Mouse (Mus musculus): ENCODE measurements around the gene Cyb561d2.
A peak's percentile ranks its signal among the peaks of the same experiment; 100 is the strongest.

The Cyb561d2 gene

DNA sequence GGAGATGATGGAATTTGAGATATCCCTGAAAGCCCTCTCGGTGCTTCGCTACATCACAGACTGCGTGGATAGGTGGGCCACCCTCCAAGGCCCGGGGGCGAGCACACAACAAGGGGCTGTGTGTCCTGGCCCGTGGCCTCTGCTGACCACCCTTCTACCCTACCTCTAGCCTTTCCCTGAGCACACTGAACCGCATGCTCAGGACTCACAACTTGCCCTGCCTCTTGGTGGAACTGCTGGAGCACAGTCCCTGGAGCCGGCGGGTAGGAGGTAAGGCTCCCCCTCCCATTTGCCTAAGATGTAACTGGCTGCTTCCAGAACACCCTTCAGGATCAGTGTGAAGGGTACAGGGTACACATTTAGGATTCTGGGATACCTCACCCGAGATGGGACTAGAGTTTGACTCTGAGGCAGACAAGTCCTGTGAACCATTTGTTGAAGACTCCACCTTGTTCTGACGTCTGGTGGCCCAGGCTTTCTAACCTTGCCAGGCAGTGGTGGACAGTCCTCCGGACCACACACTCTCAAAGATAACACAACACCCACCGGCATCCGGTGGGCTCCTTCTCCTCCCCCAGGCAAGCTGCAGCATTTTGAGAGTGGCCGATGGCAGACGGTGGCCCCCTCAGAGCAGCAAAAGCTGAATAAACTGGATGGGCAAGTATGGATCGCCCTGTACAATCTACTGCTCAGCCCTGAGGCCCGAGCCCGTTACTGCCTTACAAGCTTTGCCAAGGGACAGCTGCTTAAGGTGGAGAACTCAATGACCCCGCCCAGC, 7.5 kb upstream of the Cyb561d2 start:
- no peak for DNase-seq

DNA sequence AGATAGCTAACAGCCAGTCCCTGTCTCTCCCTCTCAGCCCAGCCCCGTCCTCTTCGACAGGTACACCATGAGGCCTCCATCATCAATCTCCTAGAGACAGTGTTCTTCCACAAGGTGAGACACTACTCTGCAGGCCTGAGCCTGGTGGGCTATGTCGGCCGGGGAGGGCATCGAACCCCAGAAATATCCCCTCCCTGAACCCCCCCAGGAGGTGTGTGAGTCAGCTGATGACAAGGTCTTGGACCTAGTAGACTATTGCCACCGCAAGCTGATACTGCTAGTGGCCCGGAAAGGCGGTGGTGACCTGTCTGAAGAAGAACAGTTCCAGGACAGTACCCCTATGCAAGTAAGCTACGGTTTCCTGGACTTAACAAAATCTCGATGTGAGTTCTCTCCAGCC, 6.8 kb upstream of the Cyb561d2 start:
- no peak for DNase-seq

DNA sequence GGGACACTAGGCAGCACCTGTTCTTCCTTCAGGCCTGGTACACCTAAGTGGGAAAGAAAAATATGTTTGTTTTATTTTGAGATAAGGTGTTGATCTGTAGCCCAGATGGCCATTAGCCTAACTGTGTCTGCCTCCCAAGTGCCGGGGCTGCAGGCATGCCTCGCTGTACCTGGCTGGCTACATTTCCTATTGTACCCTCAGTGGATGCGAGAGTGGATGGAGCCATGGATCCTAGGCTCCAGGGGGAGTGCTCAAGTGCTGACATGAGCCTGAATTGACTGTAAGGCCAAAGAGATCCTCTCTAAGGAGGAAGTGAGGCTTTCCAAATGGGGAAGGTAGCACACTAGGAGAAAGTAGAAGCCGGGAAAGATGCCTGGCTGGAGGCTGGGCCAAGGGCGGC, 6.0 kb upstream of the Cyb561d2 start:
- no peak for DNase-seq

DNA sequence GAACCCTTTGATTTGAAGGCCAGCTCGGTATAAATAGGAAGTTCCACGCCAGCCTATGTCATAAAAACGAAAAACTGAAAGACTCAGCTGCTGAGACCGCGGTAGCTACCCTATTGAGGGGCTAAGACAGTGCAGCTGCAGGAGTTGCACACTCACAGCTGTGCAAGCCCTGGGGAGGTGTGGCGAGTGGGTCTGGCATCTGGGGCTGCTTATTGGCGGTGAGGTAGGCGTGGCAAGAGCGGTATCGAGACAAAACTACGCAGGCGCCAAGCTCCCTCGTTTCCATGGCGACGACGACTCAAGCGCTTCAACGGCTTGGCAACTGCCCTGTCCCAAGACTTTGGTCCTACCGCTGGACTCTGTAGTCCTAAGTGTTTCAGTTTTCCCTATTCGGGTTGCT, 5.0 kb upstream of the Cyb561d2 start, which contains the start of gene Zmynd10:
Zmynd10 (plus strand) TSS at position 273 of the 400 bp plus-strand sequence.
- DNase-seq: peak; percentile 80 to 81

DNA sequence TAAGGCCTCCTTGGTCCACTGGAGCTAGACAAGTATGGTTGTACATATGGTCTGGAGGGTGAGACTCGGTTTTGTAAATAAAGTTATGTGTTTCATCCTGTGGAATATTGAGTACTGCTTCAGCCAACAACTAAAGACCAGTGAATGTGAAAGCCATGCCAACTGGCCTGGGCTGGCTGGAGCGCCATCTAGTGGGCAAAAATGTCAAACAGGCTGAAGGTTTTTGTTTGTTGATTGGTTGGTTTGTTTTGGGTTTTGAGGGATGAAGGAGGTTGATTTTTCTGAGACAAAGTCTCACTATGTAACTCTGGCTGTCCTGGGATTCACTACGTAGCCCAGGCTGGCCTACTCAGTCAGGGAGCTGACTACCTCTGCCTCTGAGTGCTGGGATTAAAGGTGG, 3.6 kb upstream of the Cyb561d2 start:
- DNase-seq: peak; percentile 88

DNA sequence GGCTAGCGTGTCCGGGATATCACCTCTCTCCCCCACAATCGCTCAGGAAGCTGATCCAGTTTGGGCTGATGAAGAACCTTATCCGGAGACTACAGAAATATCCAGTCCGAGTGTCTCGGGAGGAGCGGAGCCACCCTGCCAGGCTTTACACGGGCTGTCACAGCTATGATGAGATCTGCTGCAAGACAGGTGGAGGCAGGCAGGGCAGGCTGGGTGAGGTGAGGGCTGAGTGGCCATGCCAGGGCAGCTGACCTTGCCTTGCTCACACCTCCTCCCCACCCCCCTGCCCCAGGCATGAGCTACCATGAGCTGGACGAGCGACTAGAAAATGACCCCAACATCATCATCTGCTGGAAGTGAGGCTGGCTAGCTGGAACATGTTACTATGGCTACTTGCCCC, 3.2 kb upstream of the Cyb561d2 start:
- DNase-seq: no peak

DNA sequence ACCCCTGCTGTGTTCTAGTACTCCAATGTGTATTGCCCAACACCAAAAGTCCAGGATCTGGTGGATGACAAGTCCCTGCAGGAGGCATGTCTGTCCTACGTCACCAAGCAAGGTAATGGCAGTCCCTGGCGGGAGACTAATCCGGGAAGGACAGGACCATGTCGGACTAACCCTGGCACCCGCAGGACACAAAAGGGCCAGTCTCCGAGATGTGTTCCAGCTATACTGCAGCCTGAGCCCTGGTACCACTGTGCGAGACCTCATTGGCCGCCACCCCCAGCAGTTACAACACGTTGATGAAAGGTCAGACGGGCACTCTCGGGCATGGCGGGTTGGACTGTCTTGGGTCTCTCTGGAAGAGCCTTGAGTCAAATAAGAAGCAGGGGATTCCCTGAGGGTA, 2.7 kb upstream of the Cyb561d2 start:
- no peak for DNase-seq

DNA sequence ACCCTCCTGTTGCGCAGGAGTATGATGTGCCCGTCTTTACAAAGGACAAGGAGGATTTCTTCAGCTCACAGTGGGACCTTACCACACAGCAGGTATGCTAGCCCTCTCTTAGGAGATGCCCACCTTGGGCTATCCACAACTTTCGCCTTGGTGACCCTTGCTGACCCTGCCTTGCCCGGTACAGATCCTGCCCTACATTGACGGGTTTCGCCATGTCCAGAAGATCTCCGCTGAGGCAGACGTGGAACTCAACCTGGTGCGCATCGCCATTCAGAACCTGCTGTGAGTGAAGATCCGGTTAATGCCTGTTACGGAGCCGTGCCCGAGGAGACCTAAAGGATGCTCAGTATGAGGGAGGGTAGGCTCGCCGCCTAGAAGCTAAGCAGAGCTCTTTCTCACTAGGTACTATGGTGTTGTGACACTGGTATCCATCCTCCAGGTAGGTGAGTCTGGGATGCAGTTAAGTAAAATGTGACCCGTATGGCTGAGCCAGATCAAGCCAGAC, 2.3 kb upstream of the Cyb561d2 start:
- DNase-seq: no peak

DNA sequence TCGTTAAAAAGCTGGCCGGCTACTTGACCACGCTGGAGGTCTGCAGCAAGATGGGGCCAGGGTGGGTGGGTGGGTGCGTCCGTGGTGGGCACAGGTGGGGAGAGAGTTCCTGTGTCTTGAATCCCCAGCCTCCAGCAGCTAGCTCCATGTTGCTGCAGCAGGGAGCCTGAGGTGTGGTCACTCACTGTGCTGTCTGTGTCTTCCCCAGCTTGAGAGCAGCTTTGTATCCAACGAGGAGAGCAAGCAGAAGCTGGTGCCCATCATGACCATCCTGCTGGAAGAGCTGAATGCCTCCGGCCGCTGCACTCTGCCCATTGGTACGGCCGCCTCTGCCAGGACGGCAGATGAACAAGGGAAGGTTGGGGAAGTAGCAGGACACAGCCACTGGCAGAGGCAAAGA, 1.3 kb upstream of the Cyb561d2 start:
- DNase-seq: no peak

DNA sequence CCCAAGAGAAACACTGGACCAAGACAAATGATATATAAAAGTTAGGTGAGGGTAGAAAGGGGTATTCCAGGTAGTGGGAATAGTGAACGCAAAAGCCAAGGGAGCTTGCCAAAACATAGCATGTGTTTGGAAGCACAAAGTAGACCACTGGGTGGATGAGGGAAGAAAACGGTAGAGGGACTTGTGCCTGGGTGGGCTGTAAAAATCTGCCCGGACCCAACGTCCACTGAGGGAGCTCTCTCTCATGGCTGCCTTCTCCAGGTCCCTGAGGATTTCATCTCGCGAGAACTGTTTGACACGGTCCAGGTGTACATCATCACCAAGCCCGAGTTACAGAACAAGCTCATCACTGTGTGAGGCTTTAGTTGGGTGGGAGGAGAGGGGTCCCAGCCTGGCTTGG, 728 bp upstream of the Cyb561d2 start:
- no peak for DNase-seq

DNA sequence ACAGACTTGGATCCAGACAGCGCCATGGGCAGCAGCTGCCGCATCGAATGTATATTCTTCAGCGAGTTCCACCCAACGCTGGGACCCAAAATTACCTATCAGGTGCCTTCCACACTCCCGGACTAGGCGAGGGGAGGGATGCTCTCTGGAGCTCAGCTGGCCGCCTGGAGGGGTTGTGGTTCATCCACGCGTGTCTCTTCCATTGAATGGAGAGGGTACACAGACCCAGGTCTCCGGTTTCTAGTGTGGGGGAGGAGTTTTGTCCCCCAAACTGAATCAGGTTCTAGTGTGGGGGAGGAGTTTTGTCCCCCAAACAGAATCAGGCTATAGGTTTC, 326 bp upstream of the Cyb561d2 start:
- DNase-seq: no peak

DNA sequence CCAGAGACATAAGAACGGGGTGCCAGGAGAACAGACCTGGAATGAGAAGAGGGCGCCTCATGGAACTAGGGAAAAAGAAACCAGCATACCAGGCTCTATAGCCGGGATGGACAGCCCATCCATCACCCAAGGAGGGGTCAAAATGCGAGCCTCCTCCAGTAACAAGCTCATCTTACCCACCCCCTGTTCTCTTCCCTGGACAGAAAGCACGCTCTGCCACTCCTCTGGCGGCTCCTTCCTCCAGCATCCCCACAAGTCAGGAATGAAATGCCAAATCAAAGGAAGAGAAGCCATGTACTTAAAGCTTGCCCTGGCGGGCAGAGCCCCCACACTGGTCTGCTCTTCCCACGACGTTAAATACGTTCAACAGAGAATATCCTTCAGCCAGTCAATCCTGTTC, 988 bp downstream of the Cyb561d2 start:
- no peak for DNase-seq

DNA sequence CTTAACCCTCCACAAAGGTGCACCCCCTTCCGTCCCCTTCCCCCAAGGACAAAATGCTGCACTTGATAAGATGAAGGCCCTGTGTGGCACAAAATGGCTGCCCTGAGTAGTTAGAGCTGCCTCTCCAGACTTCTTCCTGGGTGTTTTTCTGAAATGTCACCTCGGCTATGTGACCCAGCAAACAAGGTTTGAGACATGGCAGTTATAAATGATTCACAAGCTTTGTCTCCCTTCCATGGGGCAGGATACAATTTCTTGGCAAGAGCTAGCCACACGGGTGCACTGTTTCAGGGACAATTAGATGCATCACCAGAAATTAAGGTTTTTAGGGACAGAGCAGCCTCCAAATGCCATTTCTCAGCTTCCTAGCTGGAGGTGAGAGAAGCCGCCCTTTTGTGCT, 1.6 kb downstream of the Cyb561d2 start:
- no peak for DNase-seq

DNA sequence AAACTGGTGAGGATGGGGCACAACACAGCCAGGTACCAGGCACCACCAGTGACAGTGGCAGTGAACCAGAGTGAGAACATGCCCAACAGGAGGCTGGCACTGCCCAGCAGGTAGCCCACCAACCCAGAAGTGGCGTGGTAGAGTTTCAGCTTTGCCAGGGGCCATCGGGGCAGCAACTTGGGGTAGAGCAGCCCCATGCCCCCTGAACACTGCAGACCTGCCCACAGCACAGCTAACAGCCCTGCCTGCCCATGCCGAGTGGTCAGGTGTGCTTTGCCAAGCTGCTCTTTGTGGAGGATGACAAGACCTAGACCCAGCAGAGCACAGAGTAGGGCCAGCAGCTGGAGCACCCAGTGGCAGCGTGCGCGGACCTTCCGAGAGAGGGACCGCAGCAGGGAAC, 2.1 kb downstream of the Cyb561d2 start:
- no peak for DNase-seq

DNA sequence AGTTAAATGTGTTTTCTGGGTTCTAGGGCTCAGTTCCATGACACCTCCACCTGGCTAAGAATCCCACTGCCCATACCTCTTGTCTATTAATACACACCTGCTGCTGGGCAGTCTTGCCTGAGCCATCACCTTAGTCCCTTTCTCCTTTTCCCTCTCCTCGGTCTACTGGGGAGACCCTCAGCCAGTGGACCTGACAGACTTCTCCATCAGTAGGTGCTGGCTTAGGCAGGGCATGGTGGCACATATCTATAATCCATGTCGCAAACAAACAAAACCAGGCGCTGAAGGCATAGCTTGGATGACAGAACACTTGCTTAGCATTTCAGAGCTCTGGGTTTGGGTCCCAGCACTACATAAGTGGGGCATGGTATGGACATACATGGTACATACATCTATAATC, 3.3 kb downstream of the Cyb561d2 start:
- no peak for DNase-seq

DNA sequence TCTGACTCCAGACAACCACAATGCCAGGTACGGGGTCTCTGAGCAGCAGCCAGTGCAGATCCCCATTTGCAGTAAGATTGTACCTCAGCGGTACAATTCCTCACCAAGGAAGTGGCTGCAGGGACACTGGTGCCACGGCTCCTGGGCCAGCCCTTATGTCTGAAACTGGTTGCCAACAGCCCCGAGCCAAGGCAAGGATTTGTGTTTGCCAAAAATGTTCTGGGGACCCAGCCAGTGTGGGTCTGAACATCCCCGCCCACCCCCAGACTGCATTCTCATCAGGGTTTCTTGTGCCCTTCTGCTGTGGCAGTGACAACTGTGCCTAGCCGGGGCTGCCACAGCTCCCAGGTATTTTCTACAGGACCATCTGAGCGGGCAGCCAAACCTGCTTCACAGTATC, 3.8 kb downstream of the Cyb561d2 start:
- DNase-seq: no peak

DNA sequence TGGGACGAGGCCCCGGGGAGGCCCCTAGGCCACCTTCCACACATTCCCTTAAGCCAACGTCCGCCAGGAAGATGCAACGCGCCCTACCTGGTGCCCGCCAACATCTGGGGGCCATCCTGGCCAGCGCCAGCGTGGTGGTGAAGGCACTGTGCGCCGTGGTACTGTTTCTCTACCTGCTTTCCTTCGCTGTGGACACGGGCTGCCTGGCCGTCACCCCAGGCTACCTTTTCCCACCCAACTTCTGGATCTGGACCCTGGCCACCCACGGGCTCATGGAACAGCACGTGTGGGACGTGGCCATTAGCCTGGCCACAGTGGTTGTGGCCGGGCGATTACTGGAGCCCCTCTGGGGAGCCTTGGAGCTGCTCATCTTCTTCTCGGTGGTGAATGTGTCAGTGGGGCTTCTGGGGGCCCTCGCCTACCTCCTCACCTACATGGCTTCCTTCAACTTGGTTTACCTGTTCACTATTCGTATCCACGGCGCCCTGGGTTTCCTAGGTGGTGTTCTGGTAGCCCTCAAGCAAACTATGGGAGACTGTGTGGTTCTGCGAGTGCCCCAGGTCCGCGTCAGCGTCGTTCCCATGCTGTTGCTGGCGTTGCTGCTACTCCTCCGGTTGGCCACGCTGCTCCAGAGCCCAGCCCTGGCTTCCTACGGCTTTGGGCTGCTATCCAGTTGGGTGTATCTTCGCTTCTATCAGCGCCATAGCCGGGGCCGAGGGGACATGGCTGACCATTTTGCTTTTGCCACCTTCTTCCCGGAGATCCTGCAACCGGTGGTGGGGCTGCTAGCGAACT, 7.4 kb downstream of the Cyb561d2 start:
- no peak for DNase-seq

DNA sequence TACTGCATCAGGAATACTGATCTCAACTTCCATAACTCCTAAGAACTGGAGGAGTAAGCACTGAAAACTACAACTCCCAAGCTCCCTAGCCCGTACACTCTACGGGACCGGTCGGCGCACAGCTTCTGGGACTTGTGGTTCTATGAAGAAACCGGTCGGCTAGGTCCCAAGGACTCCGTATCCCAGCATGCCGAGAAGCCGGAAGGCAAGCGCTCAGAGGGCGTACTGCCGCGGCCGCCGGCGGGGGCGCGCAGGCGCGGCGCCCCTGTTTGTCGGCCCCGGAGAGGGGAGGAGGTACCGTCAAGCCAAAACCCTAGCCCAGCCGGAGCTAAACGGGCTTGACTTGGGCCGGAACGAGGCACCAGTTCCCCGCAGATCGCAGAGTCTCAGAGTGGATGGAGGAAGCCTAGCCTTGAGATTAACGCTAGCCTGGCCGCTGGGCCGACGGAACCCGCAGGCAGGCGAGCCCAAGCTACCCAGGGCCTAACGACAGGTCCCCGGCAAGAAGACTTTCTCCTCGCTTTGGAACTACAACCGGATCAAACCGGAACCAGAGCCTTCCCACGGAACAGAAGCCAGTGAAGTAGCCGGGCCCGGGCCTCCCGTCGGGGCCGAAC, 8.1 kb downstream of the Cyb561d2 start, which contains the start of gene Tmem115:
Tmem115 (plus strand) TSS at position 155 of the 617 bp plus-strand sequence.
- DNase-seq: peak; percentile 88 to 90

DNA sequence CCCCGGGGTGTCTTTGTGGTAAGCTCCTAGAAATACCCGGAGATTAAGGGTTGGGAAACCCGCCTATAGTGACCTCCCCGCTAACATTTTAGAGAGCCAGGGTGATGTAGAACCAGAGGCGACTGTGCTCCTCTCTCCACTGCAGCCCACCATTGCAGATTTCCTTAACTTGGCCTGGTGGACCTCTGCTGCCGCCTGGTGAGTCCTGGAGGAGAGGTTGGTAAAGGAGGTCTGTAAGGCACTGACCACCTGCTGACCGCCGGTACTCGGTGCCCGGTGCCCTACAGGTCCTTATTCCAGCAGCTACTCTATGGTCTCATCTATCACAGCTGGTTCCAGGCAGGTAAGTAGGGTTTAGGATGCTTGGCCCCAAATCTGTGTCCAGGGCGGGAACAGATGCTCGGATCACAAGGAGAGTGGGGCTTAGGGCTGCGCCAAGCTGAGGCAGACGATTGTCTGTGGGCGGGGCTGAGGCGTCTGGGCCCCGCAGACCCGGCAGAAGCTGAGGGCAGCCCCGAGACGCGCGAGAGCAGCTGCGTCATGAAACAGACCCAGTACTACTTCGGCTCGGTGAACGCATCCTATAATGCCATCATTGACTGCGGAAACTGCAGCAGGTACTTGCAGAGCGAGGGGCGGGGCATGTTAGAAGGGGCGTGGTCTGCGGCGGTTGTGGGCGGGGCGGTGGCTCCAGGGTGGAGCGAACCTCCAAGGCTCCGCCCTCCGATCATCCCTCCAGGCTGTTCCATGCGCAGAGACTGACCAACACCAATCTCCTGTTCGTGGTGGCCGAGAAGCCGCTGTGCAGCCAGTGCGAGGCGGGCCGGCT, 15.6 kb downstream of the Cyb561d2 start:
- DNase-seq: peak; percentile 89 to 91

DNA sequence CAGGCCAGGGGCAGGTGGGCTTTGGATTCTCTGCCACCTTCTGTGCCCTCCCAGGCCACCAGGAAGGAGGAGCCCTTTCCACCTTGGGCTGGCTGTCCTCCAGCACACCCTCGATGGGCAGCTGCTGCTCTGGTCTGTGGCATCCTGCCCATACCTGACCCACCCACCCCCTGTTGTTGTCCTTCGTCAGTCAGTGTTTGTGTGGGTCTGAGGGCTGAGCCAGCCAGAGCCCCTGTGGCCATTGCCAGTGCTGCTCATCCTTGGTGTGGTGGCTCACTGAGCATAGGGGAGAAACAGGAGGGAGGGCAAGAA, 19.6 kb downstream of the Cyb561d2 start:
- no peak for DNase-seq

DNA sequence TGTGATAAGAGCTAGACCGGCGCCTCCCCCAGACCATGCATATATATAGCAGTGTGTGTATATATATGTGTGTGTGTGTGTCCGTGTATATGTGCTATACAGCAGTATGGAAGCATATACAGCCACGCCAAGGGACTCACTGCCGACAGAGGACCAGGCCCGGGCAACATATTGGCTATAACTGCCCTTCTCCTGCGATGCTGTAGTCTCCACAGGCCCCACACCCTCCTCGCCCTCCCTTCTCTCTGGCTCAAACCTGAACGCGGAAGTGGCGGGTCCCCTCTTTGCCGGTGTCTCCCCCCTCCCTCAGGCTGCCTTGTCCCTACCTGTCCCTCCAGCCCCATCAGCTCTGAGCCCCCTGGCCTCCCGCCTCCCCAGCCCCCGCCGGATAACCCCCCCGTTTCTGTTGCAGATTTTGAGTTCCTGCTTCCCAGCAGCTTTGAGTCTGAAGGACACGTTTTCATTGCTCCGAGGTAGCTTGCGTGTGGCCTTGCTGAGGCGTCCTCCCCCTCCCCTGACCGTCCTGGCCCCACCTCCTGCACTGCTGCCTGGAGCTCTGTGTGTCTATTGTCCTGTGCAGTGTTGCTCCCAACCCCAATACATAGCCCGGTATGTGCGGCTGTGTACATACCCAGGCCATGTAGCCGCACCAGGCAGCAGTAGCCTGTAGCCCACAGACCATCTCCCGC, 20.1 kb downstream of the Cyb561d2 start:
- DNase-seq: peak; percentile 36 to 44

DNA sequence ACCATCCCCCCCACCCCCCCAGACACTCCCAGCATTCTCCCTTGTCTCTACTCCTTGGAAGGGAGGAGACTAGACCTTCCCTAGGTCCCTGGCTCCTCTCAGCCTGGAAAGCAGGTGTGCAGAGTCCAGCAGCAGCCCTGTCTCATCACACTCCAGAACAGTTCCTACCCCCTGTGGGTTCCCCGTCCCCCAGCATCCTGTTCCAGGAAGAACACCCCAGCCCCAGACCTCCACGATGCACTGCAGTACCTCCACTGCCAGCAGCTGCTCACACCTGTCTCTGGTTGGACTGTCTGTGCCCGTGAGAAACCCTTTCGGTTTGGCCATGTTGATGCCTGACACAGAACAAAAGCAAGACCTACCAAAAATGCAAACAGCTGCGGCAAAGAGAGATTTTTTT, 20.8 kb downstream of the Cyb561d2 start:
- no peak for DNase-seq

Data from B cell, adult 2 months (primary cell).